Mouse (Mus musculus) spleen, adult 2 months (tissue): Measurements from ENCODE around the gene Scarf1. TPM values are rescaled to one million over a fixed set of nuclear protein-coding genes. Genes with fewer than 3 reads are reported as not detected.
A peak's percentile ranks its signal among the peaks of the same experiment; 100 is the strongest.

Source experiments
- DNase-seq, 2 experiments: peaks; one replicate each; pipeline versions ENCODE4 v3.0.0 to v3.0.0-alpha.2; 2012 to 2021; ENCODE audit warnings: low spot score in 2 of 2, low read depth in 1 of 2
- H3K27ac ChIP-seq: fragments of 200-500 bp; 2 replicates; pipeline ENCODE4 v1.5.1; 2012; ENCODE audit warnings: low read length, inconsistent platforms; ENCODE audit not compliant: insufficient read depth
- H3K27me3 ChIP-seq: fragments of 200-500 bp; 2 replicates; pipeline ENCODE4 v1.6.1; 2012; ENCODE audit warnings: mild to moderate bottlenecking, moderate library complexity, low read length, inconsistent platforms; ENCODE audit not compliant: control insufficient read depth, insufficient read depth
- H3K36me3 ChIP-seq: fragments of 200-500 bp; 2 replicates; pipeline ENCODE4 v1.6.1; 2012; ENCODE audit warnings: mild to moderate bottlenecking, low read length, inconsistent platforms; ENCODE audit not compliant: control insufficient read depth, insufficient read depth
- H3K4me1 ChIP-seq: fragments of 200-500 bp; 2 replicates; pipeline ENCODE4 v1.6.1; 2011; ENCODE audit warnings: inconsistent platforms; ENCODE audit not compliant: control insufficient read depth, insufficient read depth, insufficient read length
- H3K4me3 ChIP-seq: fragments of 200-500 bp; 2 replicates; pipeline ENCODE4 v1.5.1; 2011; ENCODE audit warnings: mild to moderate bottlenecking, inconsistent platforms; ENCODE audit not compliant: insufficient read depth, insufficient read length; ENCODE audit errors: extremely low read depth
- CTCF ChIP-seq: fragments of 200-500 bp; IDR thresholded peaks from 2 replicates; pipeline ENCODE4 v1.5.1; 2011; ENCODE audit warnings: mild to moderate bottlenecking, inconsistent platforms; ENCODE audit not compliant: insufficient read depth, insufficient read length, insufficient replicate concordance; ENCODE audit errors: extremely low read depth
- POLR2A ChIP-seq: fragments of 200-500 bp; IDR thresholded peaks from 2 replicates; pipeline ENCODE4 v1.6.1; 2011; ENCODE audit warnings: low read depth, low read length, inconsistent platforms
- WGBS: fragments of 180-500 bp; shearing (Covaris S2); methylation state at CpG from one replicate; pipeline ENCODE4 v1.1.7; 2018; 5-methylcytosine and 5-hydroxymethylcytosine counted together
- polyA plus RNA-seq: library from polyadenylated mRNA; depleted of rRNA; stranded (reverse); fragments of >200 nt; gene quantifications from 2 replicates; pipeline ENCODE4 v1.2.3, GENCODE M21; 2012

The Scarf1 gene
- polyA plus RNA-seq, 1 experiment = 11.5 TPM

- Histone ChIP-seq H3K36me3 (peaks cover 18% of the 10 kb centered on the region), H3K27ac (peak overlapping the region; percentile 84), H3K27me3 (no peaks in the 10 kb centered on the region), H3K4me1 (peaks cover 20% of the 10 kb centered on the region), H3K4me3 (no peak overlapping the region)
- no peak for TF ChIP-seq CTCF
- no peak for TF ChIP-seq POLR2A
- DNase-seq = no peak
- WGBS = 35% methylated on average over 5 of the region's 5 CpGs
These were observed 48.1 kb downstream of the Scarf1 start for GRCm38 (mm10) chr11:75561410-75561791.

GRCm38 (mm10) chr11:75562840-75563239 is 49.5 kb downstream of the Scarf1 start:
- Histone ChIP-seq H3K27me3 (no peaks in the 10 kb centered on the region), H3K36me3 (peaks cover 29% of the 10 kb centered on the region), H3K4me3 (no peak overlapping the region), H3K27ac (no peak overlapping the region), H3K4me1 (peaks cover 20% of the 10 kb centered on the region)
- TF ChIP-seq CTCF (no peak), POLR2A (no peak)
- no peak for DNase-seq
- 90% methylated on average over 8 of the region's 8 CpGs for WGBS

DNA sequence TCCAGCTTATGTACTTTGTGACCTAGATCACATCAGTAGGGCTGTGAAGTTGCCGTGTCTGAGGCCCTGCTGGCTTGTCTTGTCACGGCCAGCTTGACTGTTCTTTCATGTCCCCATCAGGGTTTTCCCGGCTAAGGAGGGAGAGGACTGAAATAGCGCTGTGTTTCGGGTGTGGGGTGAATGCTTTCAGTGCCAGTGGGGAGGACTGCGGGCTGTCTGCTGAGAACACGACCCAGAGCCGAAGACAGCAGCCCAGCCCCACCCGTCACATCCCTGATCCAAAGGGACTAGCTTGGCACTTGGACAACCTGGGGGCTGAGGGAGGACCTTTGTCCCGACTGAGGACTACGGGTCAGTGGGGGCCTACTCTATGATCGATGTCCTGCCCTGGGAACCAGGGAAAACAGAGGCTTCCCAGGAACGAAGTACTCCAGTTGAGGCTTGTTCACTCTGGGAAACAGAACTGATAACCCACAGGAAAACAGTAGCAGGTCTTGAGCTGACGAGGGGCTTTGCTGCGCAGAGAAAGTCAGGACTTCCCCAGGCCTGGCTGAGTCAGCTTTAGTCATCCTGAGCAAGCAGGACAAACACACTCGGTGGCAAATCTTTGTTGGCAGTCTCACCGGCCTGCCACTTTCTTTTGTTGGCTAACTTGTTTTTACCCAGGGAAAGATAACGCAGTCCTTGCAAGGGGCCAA is 50.7 kb downstream of the Scarf1 start:
- Histone ChIP-seq H3K27me3 (no peaks in the 10 kb centered on the region), H3K36me3 (peaks cover 32% of the 10 kb centered on the region), H3K4me3 (no peak overlapping the region), H3K4me1 (peaks cover 18% of the 10 kb centered on the region; the same call in 1 of the 2 replicates), H3K27ac (no peak overlapping the region; the same call in 1 of the 2 replicates)
- no peak for DNase-seq
- no peak for TF ChIP-seq POLR2A
- TF ChIP-seq CTCF = no peak
- 78% methylated on average over 18 of the region's 18 CpGs for WGBS

DNA sequence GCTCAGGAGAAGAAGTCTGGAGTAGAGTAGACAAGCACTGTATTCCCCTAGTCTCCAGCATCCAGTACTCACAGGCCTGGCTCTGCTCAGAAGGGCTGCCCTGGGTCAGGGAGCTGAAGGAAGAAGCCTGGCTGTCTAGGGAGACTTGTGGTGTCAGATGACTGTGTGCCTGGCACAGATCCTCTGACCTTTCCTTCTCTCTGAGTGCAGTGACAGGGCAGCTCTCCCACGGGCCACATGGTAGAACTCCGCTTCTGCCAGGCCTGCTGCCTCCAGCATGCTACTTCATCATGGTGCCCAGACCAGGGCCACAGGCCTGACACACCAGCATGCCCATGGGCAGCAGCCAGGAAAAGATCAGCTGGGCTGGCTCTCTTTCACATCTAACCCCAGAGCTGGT is 52.5 kb downstream of the Scarf1 start:
- Histone ChIP-seq H3K4me1 (peaks cover 9% of the 10 kb centered on the region; the same call in 1 of the 2 replicates), H3K27ac (no peak overlapping the region)
- WGBS = 80% methylated on average over 2 of the region's 2 CpGs

GRCm38 (mm10) chr11:75566276-75567196 is 53.2 kb downstream of the Scarf1 start:
- Histone ChIP-seq H3K36me3 (peaks cover 42% of the 10 kb centered on the region), H3K4me1 (peaks cover 2% of the 10 kb centered on the region; the same call in 1 of the 2 replicates), H3K27me3 (no peaks in the 10 kb centered on the region), H3K27ac (peak overlapping the region; percentile 12; the same call in 1 of the 2 replicates), H3K4me3 (no peak overlapping the region)
- TF ChIP-seq CTCF (no peak), POLR2A (no peak)
- no peak for DNase-seq
- WGBS = 87% methylated on average over 13 of the region's 13 CpGs

More for the DNA sequence above, 52.5 kb downstream of the Scarf1 start:
- peaks cover 41% of the 10 kb centered on the region for H3K36me3 ChIP-seq
- H3K27me3 ChIP-seq = no peaks in the 10 kb centered on the region
- no peak for TF ChIP-seq CTCF
- no peak for TF ChIP-seq POLR2A
- H3K4me3 ChIP-seq = no peak overlapping the region
- no peak for DNase-seq

- no peak overlapping the region for H3K27ac ChIP-seq
- WGBS = 70% methylated on average over 9 of the region's 9 CpGs
- TF ChIP-seq POLR2A (no peak), CTCF (no peak)
- H3K36me3 ChIP-seq = peaks cover 41% of the 10 kb centered on the region
- no peak overlapping the region for H3K4me3 ChIP-seq
- H3K27me3 ChIP-seq = no peaks in the 10 kb centered on the region
- H3K4me1 ChIP-seq = peaks cover 4% of the 10 kb centered on the region; the same call in 1 of the 2 replicates
- no peak for DNase-seq
These were observed 54.2 kb downstream of the Scarf1 start for GRCm38 (mm10) chr11:75567346-75568114.
